Mouse (Mus musculus) stomach, postnatal 0 days (tissue): ENCODE measurements at regions not wholly inside any gene's neighbourhood (a gene's known extent, or its start where the extent isn't known, plus 50 kb on each side); places are given as distances from the start of the nearest gene placed in this dataset.

ENCODE experiments used
- ATAC-seq: fragments of 200-750 bp; cut with Nextera tagmentation; 2 replicates; pipeline ENCODE4 v1.8.0; 2017; ENCODE audit not compliant: low FRiP score, low TSS enrichment
- DNase-seq: peaks from one replicate; pipeline ENCODE4 v3.0.0-alpha.2; 2016; ENCODE audit warnings: low spot score
- H3K27ac ChIP-seq: fragments of 300-500 bp; sonication (generic); replicated peaks from 2 replicates; pipeline ENCODE4 v1.5.1; 2014; ENCODE audit warnings: mild to moderate bottlenecking, control low read depth
- H3K27me3 ChIP-seq: fragments of 300-500 bp; sonication (generic); 2 replicates; pipeline ENCODE4 v1.6.1; 2014; ENCODE audit warnings: low read length; ENCODE audit not compliant: control insufficient read depth, insufficient read depth
- H3K36me3 ChIP-seq: fragments of 300-500 bp; sonication (generic); 2 replicates; pipeline ENCODE4 v1.6.1; 2014; ENCODE audit warnings: low read length, mixed read lengths; ENCODE audit not compliant: control insufficient read depth, insufficient read depth
- H3K4me1 ChIP-seq: fragments of 300-500 bp; sonication (generic); replicated peaks from 2 replicates; pipeline ENCODE4 v1.6.1; 2014; ENCODE audit warnings: antibody characterized with exemption; ENCODE audit not compliant: control insufficient read depth, insufficient read depth
- H3K4me2 ChIP-seq: fragments of 300-500 bp; sonication (generic); replicated peaks from 2 replicates; pipeline ENCODE4 v1.6.1; 2014; ENCODE audit warnings: low read depth, mild to moderate bottlenecking, control low read depth, moderate library complexity
- H3K4me3 ChIP-seq: fragments of 300-500 bp; sonication (generic); 2 replicates; pipeline ENCODE4 v1.5.1; 2014; ENCODE audit warnings: low read depth, low read length, control low read depth
- H3K9ac ChIP-seq: fragments of 300-500 bp; sonication (generic); 2 replicates; pipeline ENCODE4 v1.6.1; 2014; ENCODE audit warnings: mild to moderate bottlenecking, low read length, control low read depth, mixed read lengths
- H3K9me3 ChIP-seq: fragments of 300-500 bp; sonication (generic); 2 replicates; pipeline ENCODE4 v1.6.1; 2016; ENCODE audit warnings: low read length; ENCODE audit not compliant: control insufficient read depth
- CTCF ChIP-seq: IDR thresholded peaks from 2 replicates; pipeline ENCODE4 v1.5.1; 2016; ENCODE audit warnings: antibody characterized with exemption, low read depth, mild to moderate bottlenecking, moderate library complexity
- EP300 ChIP-seq: optimal IDR thresholded peaks from 2 replicates; pipeline ENCODE3; 2016; ENCODE audit warnings: antibody characterized with exemption
- WGBS: fragments of 180-500 bp; shearing (Covaris S2); extraction: QIAGEN DNeasy Blood & Tissue Kit; methylation state at CpG from one replicate; pipeline ENCODE4 v1.1.7; 2014; 5-methylcytosine and 5-hydroxymethylcytosine counted together

- no peak overlapping the region for H3K4me2 ChIP-seq
- TF ChIP-seq EP300 (no peak), CTCF (no peak)
- H3K27ac ChIP-seq = no peak overlapping the region
- H3K4me3 ChIP-seq = no peak overlapping the region
- H3K27me3 ChIP-seq = no peaks in the 10 kb centered on the region
- no peak overlapping the region for H3K9ac ChIP-seq
- H3K9me3 ChIP-seq = no peaks in the 10 kb centered on the region
- no peaks in the 10 kb centered on the region for H3K36me3 ChIP-seq
- DNase-seq = no peak
- no peak for ATAC-seq
- H3K4me1 ChIP-seq = no peaks in the 10 kb centered on the region
- WGBS = 93% methylated on average over 1 of the region's 1 CpGs
These were observed 446.1 kb upstream of the Castor2 start for GRCm38 (mm10) chr5:133653431-133653830.

GRCm38 (mm10) chr5:133650246-133650645 lies 449.3 kb upstream of the Castor2 start:
- ATAC-seq (no peak), DNase-seq (no peak)
- Histone ChIP-seq H3K27me3 (no peaks in the 10 kb centered on the region), H3K4me3 (no peak overlapping the region), H3K9ac (no peak overlapping the region), H3K27ac (no peak overlapping the region), H3K4me1 (no peaks in the 10 kb centered on the region), H3K9me3 (no peaks in the 10 kb centered on the region), H3K36me3 (no peaks in the 10 kb centered on the region), H3K4me2 (no peak overlapping the region)
- TF ChIP-seq EP300 (no peak), CTCF (no peak)
- 87% methylated on average over 3 of the region's 3 CpGs for WGBS

DNA sequence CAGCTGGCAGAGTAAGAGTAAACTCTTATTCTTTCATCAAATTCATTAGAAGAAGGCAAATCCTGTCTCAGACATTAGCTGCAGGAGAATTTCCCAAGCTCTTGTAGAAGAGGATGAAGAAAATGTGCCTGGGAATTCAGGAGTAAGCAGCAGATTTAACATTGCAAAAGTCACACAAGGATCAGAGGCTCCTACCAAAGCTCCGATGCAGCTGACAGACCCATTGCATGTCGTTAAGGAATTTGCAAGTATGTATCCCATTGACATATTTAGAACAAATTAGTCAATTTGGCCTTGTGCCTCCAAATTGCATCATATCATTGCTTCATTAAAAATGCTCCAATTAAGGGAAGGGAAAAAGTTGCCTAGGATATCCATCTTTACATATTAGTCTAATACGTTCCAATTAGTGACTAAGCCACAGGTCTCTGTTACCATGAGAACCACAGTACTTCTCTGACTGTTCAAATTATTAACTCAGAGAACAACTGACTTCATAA lies 453.8 kb upstream of the Castor2 start:
- no peak for DNase-seq
- Histone ChIP-seq H3K27ac (no peak overlapping the region), H3K9me3 (no peaks in the 10 kb centered on the region), H3K9ac (no peak overlapping the region), H3K4me2 (no peak overlapping the region), H3K4me3 (no peak overlapping the region), H3K27me3 (no peaks in the 10 kb centered on the region), H3K36me3 (no peaks in the 10 kb centered on the region), H3K4me1 (no peaks in the 10 kb centered on the region)
- ATAC-seq = no peak
- TF ChIP-seq EP300 (no peak), CTCF (no peak)
- 74% methylated on average over 3 of the region's 3 CpGs for WGBS

DNA sequence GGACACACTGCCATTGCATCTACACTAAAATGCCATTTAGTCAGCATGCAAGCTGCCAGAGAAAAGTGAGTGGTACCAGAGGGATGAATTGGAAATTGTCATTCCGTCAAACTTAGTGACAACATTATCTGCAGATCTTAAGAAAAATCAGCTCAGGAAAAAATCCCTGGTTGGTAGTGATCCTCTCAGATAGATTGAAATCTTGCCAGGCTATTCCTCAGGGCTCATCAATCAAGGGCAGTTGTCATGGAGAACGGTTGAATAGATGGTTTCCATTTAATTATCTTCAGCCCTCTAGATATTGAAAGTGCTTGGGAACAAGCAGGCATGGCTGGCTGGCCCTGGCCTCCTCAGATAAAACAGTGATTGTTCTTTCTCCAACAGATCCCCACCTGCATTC lies 456.2 kb upstream of the Castor2 start:
- DNase-seq (no peak), ATAC-seq (no peak)
- Histone ChIP-seq H3K27ac (no peak overlapping the region), H3K9ac (no peak overlapping the region), H3K4me3 (no peak overlapping the region), H3K4me1 (no peaks in the 10 kb centered on the region), H3K9me3 (no peaks in the 10 kb centered on the region), H3K27me3 (no peaks in the 10 kb centered on the region), H3K36me3 (no peaks in the 10 kb centered on the region), H3K4me2 (no peak overlapping the region)
- WGBS = 55% methylated on average over 2 of the region's 2 CpGs
- no peak for TF ChIP-seq EP300

- H3K4me3 ChIP-seq = no peak overlapping the region
- ATAC-seq = no peak
- no peak overlapping the region for H3K9ac ChIP-seq
- no peak for DNase-seq
- no peak for TF ChIP-seq CTCF
- no peak for TF ChIP-seq EP300
- no peak overlapping the region for H3K27ac ChIP-seq
- H3K27me3 ChIP-seq = no peaks in the 10 kb centered on the region
- H3K4me2 ChIP-seq = no peak overlapping the region
- H3K4me1 ChIP-seq = no peaks in the 10 kb centered on the region
- H3K36me3 ChIP-seq = no peaks in the 10 kb centered on the region
- WGBS = 49% methylated on average over 5 of the region's 5 CpGs
- H3K9me3 ChIP-seq = no peaks in the 10 kb centered on the region
These were observed 465.0 kb upstream of the Castor2 start for GRCm38 (mm10) chr5:133634481-133634880.

GRCm38 (mm10) chr5:133631812-133632211 lies 467.7 kb upstream of the Castor2 start:
- no peaks in the 10 kb centered on the region for H3K36me3 ChIP-seq
- H3K27me3 ChIP-seq = no peaks in the 10 kb centered on the region
- no peak overlapping the region for H3K9ac ChIP-seq
- DNase-seq = no peak
- H3K27ac ChIP-seq = no peak overlapping the region
- no peaks in the 10 kb centered on the region for H3K9me3 ChIP-seq
- H3K4me1 ChIP-seq = no peaks in the 10 kb centered on the region
- H3K4me3 ChIP-seq = no peak overlapping the region
- H3K4me2 ChIP-seq = no peak overlapping the region
- TF ChIP-seq CTCF (no peak), EP300 (no peak)
- ATAC-seq = no peak
